Mouse (Mus musculus) C2C12 (cell line): ENCODE data around the gene Trappc6a. TPM values are rescaled to one million over a fixed set of nuclear protein-coding genes. Genes with fewer than 3 reads are reported as not detected.

Experiments used
- H3K27me3 ChIP-seq: one replicate; pipeline ENCODE4 v1.6.1; 2011; ENCODE audit not compliant: control insufficient read depth, insufficient read depth, insufficient read length
- H3K36me3 ChIP-seq: one replicate; pipeline ENCODE4 v1.6.1; 2011; ENCODE audit not compliant: control insufficient read depth, insufficient read depth
- H3K4me3 ChIP-seq: one replicate; pipeline ENCODE4 v1.5.1; 2011; ENCODE audit warnings: mild to moderate bottlenecking, control low read depth; ENCODE audit not compliant: poor library complexity, insufficient read depth, severe bottlenecking
- H3K79me2 ChIP-seq: one replicate; pipeline ENCODE4 v1.6.1; 2011; ENCODE audit not compliant: control insufficient read depth, insufficient read depth
- H3K79me3 ChIP-seq: one replicate; pipeline ENCODE4 v1.6.1; 2011; ENCODE audit warnings: low read depth, control low read depth
- H3ac ChIP-seq: one replicate; pipeline ENCODE3; 2011; ENCODE audit warnings: low read depth; ENCODE audit not compliant: control insufficient read depth, insufficient read length
- CEBPB ChIP-seq: IDR thresholded peaks from one replicate; pipeline ENCODE4 v1.6.1; 2011; ENCODE audit warnings: low read depth, mild to moderate bottlenecking, control low read depth, moderate library complexity
- CTCF ChIP-seq: IDR thresholded peaks from one replicate; pipeline ENCODE4 v1.5.1; 2011; ENCODE audit not compliant: control insufficient read depth, insufficient read depth, insufficient read length
- FOSL1 ChIP-seq: IDR thresholded peaks from one replicate; pipeline ENCODE4 v1.8.0; 2011; ENCODE audit warnings: mild to moderate bottlenecking, low read length; ENCODE audit not compliant: poor library complexity, insufficient read depth, severe bottlenecking
- MAX ChIP-seq: IDR thresholded peaks from one replicate; pipeline ENCODE4 v1.6.1; 2011; ENCODE audit warnings: mild to moderate bottlenecking, control low read depth
- MYOD1 ChIP-seq: IDR thresholded peaks from one replicate; pipeline ENCODE4 v1.6.1; 2011; ENCODE audit warnings: low read depth; ENCODE audit not compliant: control insufficient read depth, insufficient read length
- MYOG ChIP-seq: IDR thresholded peaks from one replicate; pipeline ENCODE4 v1.6.1; 2011; ENCODE audit not compliant: control insufficient read depth, insufficient read length; ENCODE audit errors: extremely low read depth
- USF1 ChIP-seq: IDR thresholded peaks from one replicate; pipeline ENCODE4 v1.6.1; 2011; ENCODE audit warnings: low read depth, mild to moderate bottlenecking, control low read depth, moderate library complexity
- polyA plus RNA-seq: library from polyadenylated mRNA; unstranded; fragments of >200 nt; fragmentation: generic; extraction: Trizol; gene quantifications from one replicate; pipeline ENCODE4 v1.2.1, GENCODE M21; 2012; ENCODE audit warnings: missing spikeins

Gene Trappc6a
- polyA plus RNA-seq, 1 experiment, result 23.2 TPM

DNA sequence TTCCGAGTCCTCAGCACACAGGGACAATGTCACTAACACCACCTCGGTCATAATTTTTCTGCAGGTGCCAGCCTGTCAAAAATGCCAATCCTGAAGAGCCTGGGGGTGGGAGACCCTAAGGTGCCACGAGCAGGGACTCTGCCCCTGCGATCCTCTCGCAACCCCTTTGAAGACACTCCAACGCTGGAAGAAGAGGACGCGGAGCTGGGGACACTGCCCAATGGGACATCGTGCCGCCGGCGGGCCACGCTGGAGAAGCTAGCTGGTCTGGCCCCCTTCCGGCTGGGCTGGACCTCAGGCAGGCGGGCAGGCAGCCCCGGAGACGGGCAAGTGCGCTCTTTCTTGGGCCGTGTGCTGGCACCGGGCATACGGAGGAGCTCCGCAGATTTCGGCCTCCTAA is 38.8 kb upstream of the Trappc6a start:
- no peaks in the 10 kb centered on the region for H3K79me3 ChIP-seq
- H3K27me3 ChIP-seq, result peaks cover 44% of the 10 kb centered on the region
- no peak for TF ChIP-seq CTCF
- no peak for TF ChIP-seq USF1
- TF ChIP-seq MAX, result no peak
- TF ChIP-seq MYOD1, result no peak
- no peak for TF ChIP-seq FOSL1
- no peak for TF ChIP-seq CEBPB
- no peak for TF ChIP-seq MYOG
- no peaks in the 10 kb centered on the region for H3K36me3 ChIP-seq
- no peak overlapping the region for H3K4me3 ChIP-seq
- H3ac ChIP-seq, result no peak overlapping the region
- no peaks in the 10 kb centered on the region for H3K79me2 ChIP-seq

DNA sequence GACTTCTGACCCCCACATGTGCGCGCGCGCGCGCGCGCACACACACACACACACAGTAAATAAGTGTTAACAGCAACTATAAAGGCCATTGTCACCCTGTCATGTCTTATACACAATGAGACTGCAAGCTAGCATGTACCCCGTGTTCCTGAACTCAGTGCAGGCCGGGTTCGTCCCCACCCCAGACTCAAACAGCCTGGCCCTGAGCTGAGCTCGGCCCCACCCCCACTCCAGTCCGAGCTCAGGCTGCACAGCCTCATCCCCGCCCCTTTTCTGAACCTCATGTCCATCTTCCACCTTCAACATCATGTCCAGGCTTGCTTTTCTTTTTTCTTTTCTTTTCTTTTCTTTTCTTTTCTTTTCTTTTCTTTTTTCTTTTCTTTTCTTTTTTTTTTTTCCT is 37.9 kb upstream of the Trappc6a start:
- H3K79me2 ChIP-seq, result no peaks in the 10 kb centered on the region
- TF ChIP-seq MAX, result no peak
- TF ChIP-seq MYOD1, result no peak
- TF ChIP-seq CEBPB, result no peak
- no peak for TF ChIP-seq CTCF
- TF ChIP-seq FOSL1, result no peak
- TF ChIP-seq MYOG, result no peak
- no peak for TF ChIP-seq USF1
- no peak overlapping the region for H3ac ChIP-seq
- no peaks in the 10 kb centered on the region for H3K79me3 ChIP-seq
- H3K4me3 ChIP-seq, result no peak overlapping the region
- no peaks in the 10 kb centered on the region for H3K36me3 ChIP-seq
- peaks cover 50% of the 10 kb centered on the region for H3K27me3 ChIP-seq

DNA sequence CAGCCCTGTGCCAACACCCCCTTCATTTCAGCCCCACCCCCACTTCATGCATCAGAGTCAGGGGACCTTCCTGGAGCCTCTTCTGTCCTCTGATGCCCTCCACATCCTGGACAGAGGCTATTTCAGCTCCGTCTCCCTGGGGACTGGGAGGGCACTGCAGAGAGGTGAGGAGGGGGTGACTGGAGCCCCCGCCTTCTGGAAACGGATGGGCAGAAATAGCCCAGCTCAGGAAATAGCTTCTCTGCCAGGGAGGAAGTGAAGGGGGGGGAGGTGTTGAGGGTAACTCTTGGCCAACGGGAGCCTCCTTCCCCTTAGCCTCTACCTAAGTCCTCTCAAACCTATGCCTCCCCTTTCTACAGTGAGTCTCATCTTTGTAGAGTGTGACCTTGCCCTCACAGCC is 35.8 kb upstream of the Trappc6a start:
- peaks cover 65% of the 10 kb centered on the region for H3K27me3 ChIP-seq
- no peak overlapping the region for H3K4me3 ChIP-seq
- H3K79me2 ChIP-seq, result no peaks in the 10 kb centered on the region
- TF ChIP-seq MAX (no peak), FOSL1 (no peak)
- H3ac ChIP-seq, result no peak overlapping the region
- H3K79me3 ChIP-seq, result no peaks in the 10 kb centered on the region
- H3K36me3 ChIP-seq, result no peaks in the 10 kb centered on the region

DNA sequence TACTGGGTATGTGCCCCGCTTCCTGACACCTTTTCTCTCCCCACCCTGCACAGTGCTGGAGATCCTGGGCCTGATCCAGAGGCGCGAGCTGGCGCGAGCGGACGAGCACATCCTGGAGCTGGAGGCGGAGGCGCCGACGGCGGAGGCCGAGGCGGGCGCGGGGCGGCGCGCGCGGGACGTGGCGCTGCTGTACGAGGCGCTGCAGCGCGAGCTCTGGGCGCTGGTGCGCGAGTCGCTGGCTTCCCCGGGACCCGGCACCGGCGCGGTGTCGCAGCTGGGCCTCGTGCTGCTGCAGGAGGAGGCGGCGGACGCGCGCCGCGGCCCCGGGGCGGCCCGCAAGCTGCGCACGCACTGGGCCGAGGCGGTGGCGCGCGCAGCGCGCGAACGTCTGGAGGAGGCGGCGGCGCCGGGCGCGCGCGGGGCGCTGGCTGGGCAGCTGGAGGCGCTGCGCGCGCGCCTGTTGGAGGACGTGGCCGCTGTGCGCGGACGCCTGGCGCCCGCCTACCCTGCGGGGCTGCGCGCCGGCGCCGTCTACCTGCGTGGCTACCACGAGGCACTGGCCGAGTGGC is 34.2 kb upstream of the Trappc6a start:
- H3K79me2 ChIP-seq, result no peaks in the 10 kb centered on the region
- H3K4me3 ChIP-seq, result no peak overlapping the region
- peak overlapping the region; percentile 23 for H3ac ChIP-seq
- peaks cover 75% of the 10 kb centered on the region for H3K27me3 ChIP-seq
- H3K79me3 ChIP-seq, result no peaks in the 10 kb centered on the region
- no peaks in the 10 kb centered on the region for H3K36me3 ChIP-seq
- TF ChIP-seq USF1 (no peak), CEBPB (no peak), CTCF (no peak), MYOD1 (no peak), MYOG (no peak), FOSL1 (no peak), MAX (no peak)

DNA sequence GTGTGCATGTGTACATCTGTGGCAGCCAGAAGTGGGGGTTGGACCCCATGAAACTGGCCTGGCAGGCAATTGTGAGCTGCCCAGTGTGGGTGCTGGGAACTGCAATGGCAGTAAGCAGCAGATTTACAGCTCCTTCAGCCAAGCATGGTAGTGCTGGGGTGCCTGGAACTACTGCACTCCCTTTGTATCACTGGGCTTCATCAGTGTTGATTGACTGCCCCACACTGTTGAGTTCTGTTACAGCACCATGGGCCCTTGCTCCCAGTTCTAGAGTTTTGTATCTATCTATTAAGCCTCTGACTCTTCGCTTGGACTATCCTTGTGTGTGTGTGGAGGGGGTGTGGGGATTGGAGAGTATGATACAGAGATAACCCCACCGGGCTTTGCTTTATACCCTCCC is 31.1 kb upstream of the Trappc6a start:
- H3K4me3 ChIP-seq, result no peak overlapping the region
- H3K36me3 ChIP-seq, result no peaks in the 10 kb centered on the region
- H3K79me3 ChIP-seq, result no peaks in the 10 kb centered on the region
- no peak overlapping the region for H3ac ChIP-seq
- no peak for TF ChIP-seq MYOG
- TF ChIP-seq CTCF, result no peak
- TF ChIP-seq MYOD1, result no peak
- no peak for TF ChIP-seq MAX
- TF ChIP-seq FOSL1, result no peak
- no peak for TF ChIP-seq USF1
- TF ChIP-seq CEBPB, result no peak
- no peaks in the 10 kb centered on the region for H3K79me2 ChIP-seq
- peaks cover 59% of the 10 kb centered on the region for H3K27me3 ChIP-seq

DNA sequence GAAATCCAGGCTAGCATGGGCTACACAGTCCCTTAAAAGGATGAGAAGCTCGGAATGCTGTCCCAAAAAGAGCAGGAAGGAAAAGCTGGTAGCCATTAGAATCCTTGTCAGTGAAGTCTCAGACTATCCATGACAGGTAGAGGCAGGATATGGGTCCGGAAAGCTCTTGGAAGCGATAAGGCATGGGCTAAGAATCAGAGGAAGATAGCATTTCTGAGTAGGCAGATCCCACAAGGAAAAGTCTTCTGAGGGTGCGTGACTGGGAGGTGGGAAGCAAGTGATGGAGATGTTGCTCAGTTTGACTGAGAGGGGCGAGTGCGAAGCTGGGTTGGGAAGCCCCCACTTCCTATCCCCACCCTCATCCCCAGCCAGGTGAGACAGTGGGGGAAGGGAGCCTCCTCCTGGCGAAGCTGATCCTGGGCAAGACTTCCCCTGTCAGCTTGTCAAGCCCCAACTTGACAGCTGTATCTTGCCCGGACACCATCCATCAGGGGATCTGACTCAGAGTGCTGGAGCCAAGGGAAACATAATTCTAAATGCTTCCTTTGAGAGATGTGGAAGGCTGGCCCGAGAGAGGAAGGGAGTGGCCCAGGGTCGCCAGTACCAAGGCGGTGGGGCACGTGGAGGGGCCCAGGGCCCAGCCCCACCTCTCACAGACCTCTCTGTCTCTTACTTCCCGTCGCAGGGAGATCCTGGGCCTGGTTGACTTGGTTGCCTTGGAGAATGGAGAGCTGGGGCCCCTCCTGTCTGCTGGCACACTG is 30.4 kb upstream of the Trappc6a start:
- Histone ChIP-seq H3K36me3 (no peaks in the 10 kb centered on the region), H3ac (no peak overlapping the region), H3K27me3 (peaks cover 56% of the 10 kb centered on the region), H3K4me3 (no peak overlapping the region), H3K79me2 (no peaks in the 10 kb centered on the region), H3K79me3 (no peaks in the 10 kb centered on the region)
- TF ChIP-seq CEBPB, result no peak
- no peak for TF ChIP-seq MAX
- no peak for TF ChIP-seq MYOG
- no peak for TF ChIP-seq MYOD1
- no peak for TF ChIP-seq USF1
- no peak for TF ChIP-seq FOSL1
- TF ChIP-seq CTCF, result no peak
